ENCODE assay signal across 8 mouse cellular contexts in genomic region chr10:80168038-80168661, GRCm38 (mm10). TPM values are rescaled to one million over a fixed set of nuclear protein-coding genes. Genes with fewer than 3 reads are reported as not detected.
A peak's percentile ranks its signal among the peaks of the same experiment; 100 is the strongest.
DNase-seq lines count a peak whose midpoint lies in the region; ATAC-seq and TF ChIP-seq lines count a peak whose summit lies in the region.

No protein-coding gene starts in this region.

- intact Hi-C loops in heart, postnatal 36 days (cut with DNase I): no loop called here

- TF ChIP-seq CTCF in G1E (IDR thresholded peaks at IDR 0.05; ENCODE audit: low read depth, low read length): no peak

- WGBS in forebrain, embryonic 13.5 days: under 1% methylated on average over 46 of the region's 48 CpGs

- H3K9ac ChIP-seq in forebrain, embryonic 13.5 days: peak overlapping the region; percentile 100

- peaks cover 24% of the 10 kb centered on the region for H3K9me3 ChIP-seq in G1E (replicated peaks)
- H3K9me3 ChIP-seq in forebrain, embryonic 13.5 days (replicated peaks): no peaks in the 10 kb centered on the region

- peaks cover 74% of the 10 kb centered on the region for H3K4me1 ChIP-seq in G1E (ENCODE audit: insufficient read depth, low read depth, low read length)
- peaks cover 69% of the 10 kb centered on the region for H3K4me1 ChIP-seq in forebrain, embryonic 13.5 days

- H3K27ac ChIP-seq in forebrain, embryonic 13.5 days: peak overlapping the region; percentile 99

- H3K27me3 ChIP-seq in G1E (ENCODE audit: insufficient read depth, low read length): no peaks in the 10 kb centered on the region; the same call in 1 of the 2 replicates
- no peaks in the 10 kb centered on the region for H3K27me3 ChIP-seq in forebrain, embryonic 13.5 days

- H3K36me3 ChIP-seq in G1E (replicated peaks): peaks cover 40% of the 10 kb centered on the region
- peaks cover 33% of the 10 kb centered on the region for H3K36me3 ChIP-seq in forebrain, embryonic 13.5 days (ENCODE audit: poor library complexity, severe bottlenecking)

- H3K4me3 ChIP-seq in G1E (ENCODE audit: low read depth, low read length): peak overlapping the region; percentile 85
- H3K4me3 ChIP-seq in forebrain, embryonic 13.5 days: peak overlapping the region; percentile 90

- DNase-seq in G1E (ENCODE audit: low spot score): peak; percentile 85
- peak; percentile 95 to 96 for DNase-seq in heart, postnatal 36 days
- peak; percentile 91 for DNase-seq in layer of hippocampus, adult 9-11 months
- DNase-seq in lung, postnatal 14 days: peak; percentile 95
- peak; percentile 93 for DNase-seq in ovary, postnatal 36 days (ENCODE audit: low spot score)
- peak; percentile 86 for DNase-seq in thymus, postnatal 25 days

- H3K4me2 ChIP-seq in forebrain, embryonic 13.5 days: peak overlapping the region; percentile 79

- no peak for ATAC-seq in G1E (ENCODE audit: extremely low read depth, insufficient number of reproducible peaks, low FRiP score, poor library complexity, severe bottlenecking)
- peak; percentile 20; the same call in 1 of the 2 replicates for ATAC-seq in cerebellum, adult (ENCODE audit: insufficient number of reproducible peaks, low FRiP score, low TSS enrichment)
- peak; percentile 32 for ATAC-seq in forebrain, embryonic 13.5 days

RNA-seq across cellular contexts. Expression of gene Cirbp, which starts 2.4 kb away (rescaled TPM):
- total RNA-seq in G1E (2014; fragmentation: Nextera tagmentation) (18.1 and 21.2 TPM in 2 replicates), G1E (2017) (32.6 and 34.8 TPM in 2 replicates)
- polyA plus RNA-seq in G1E (2012): 41.4 and 45.2 TPM in 2 replicates
- polyA plus RNA-seq in forebrain, embryonic 13.5 days (2015; fragmentation: Nextera tagmentation; extraction: Ambion mirVana): 274 and 308 TPM in 2 replicates
- total RNA-seq in heart, postnatal 36 days (2021): 10 to 100 TPM; 48.2 to 67.0 TPM

RNA-seq across cellular contexts. Expression of gene 1600002K03Rik, which starts 4.6 kb away (rescaled TPM):
- total RNA-seq in G1E (2014; fragmentation: Nextera tagmentation) (1.6 TPM in 1 of 2 replicates, not detected in the other), G1E (2017) (7.8 and 8.9 TPM in 2 replicates)
- 4.8 and 5.0 TPM in 2 replicates for polyA plus RNA-seq in G1E (2012)
- 12.2 and 12.6 TPM in 2 replicates for polyA plus RNA-seq in forebrain, embryonic 13.5 days (2015; fragmentation: Nextera tagmentation; extraction: Ambion mirVana)
- total RNA-seq in heart, postnatal 36 days (2021): 1 to 10 TPM; 4.4 to 4.6 TPM

RNA-seq across cellular contexts. Expression of gene Efna2, which starts 11.1 kb away (rescaled TPM):
- total RNA-seq in G1E (2014; fragmentation: Nextera tagmentation): not detected in 2 replicates
- not detected in 2 replicates for total RNA-seq in G1E (2017)
- polyA plus RNA-seq in G1E (2012): 0.18 and 0.20 TPM in 2 replicates
- 17.7 and 19.5 TPM in 2 replicates for polyA plus RNA-seq in forebrain, embryonic 13.5 days (2015; fragmentation: Nextera tagmentation; extraction: Ambion mirVana)
- 1 to 10 TPM in 1 of 2 experiments, under 1 TPM in 1; 0.75 to 1.1 TPM for total RNA-seq in heart, postnatal 36 days (2021)

RNA-seq across cellular contexts. Expression of gene Midn, which starts 20.1 kb away (rescaled TPM):
- total RNA-seq in G1E (2014; fragmentation: Nextera tagmentation) (89.8 and 92.3 TPM in 2 replicates), G1E (2017) (19.2 and 24.3 TPM in 2 replicates)
- polyA plus RNA-seq in G1E (2012): 295 and 302 TPM in 2 replicates
- 35.1 and 37.9 TPM in 2 replicates for polyA plus RNA-seq in forebrain, embryonic 13.5 days (2015; fragmentation: Nextera tagmentation; extraction: Ambion mirVana)
- 100 to 1,000 TPM in 1 of 2 experiments, 10 to 100 TPM in 1; 99.9 to 117 TPM for total RNA-seq in heart, postnatal 36 days (2021)

RNA-seq across cellular contexts. Expression of gene Cbarp, which starts 27.5 kb away (rescaled TPM):
- total RNA-seq in G1E (2014; fragmentation: Nextera tagmentation): 67.2 and 74.4 TPM in 2 replicates
- 3.7 and 5.5 TPM in 2 replicates for total RNA-seq in G1E (2017)
- 66.6 and 73.9 TPM in 2 replicates for polyA plus RNA-seq in G1E (2012)
- 21.2 and 26.8 TPM in 2 replicates for polyA plus RNA-seq in forebrain, embryonic 13.5 days (2015; fragmentation: Nextera tagmentation; extraction: Ambion mirVana)
- 1 to 10 TPM; 2.0 to 4.7 TPM for total RNA-seq in heart, postnatal 36 days (2021)
